Mouse (Mus musculus): ENCODE data around the gene Gm3047. TPM values are rescaled to one million over a fixed set of nuclear protein-coding genes. Genes with fewer than 3 reads are reported as not detected.

Gm3047 gene
- not detected in 2 replicates for polyA plus RNA-seq (2021; fragmentation: Nextera tagmentation)
- long read RNA-seq, experiment 1, result 0 reads
- long read RNA-seq, experiment 2, result 0 reads

GRCm38 (mm10) chr14:4555105-4555504, at the start of gene Gm3047:
TSS of gene Gm3047 (plus strand) at chr14:4555405.

Other genes with a start within 250 kb of the Gm3047 start
- not detected in 2 replicates for gene Gm3149, start 238.1 kb upstream of the Gm3047 start, polyA plus RNA-seq (2021; fragmentation: Nextera tagmentation)
- 0.44 and 0.53 TPM in 2 replicates for gene 2610042L04Rik, start 220.6 kb upstream of the Gm3047 start, polyA plus RNA-seq (2021; fragmentation: Nextera tagmentation)
- gene Gm3159, start 157.9 kb upstream of the Gm3047 start, polyA plus RNA-seq (2021; fragmentation: Nextera tagmentation), result not detected in 2 replicates
- gene Gm3164, start 140.0 kb upstream of the Gm3047 start, polyA plus RNA-seq (2021; fragmentation: Nextera tagmentation), result 0.25 and 0.33 TPM in 2 replicates
- gene Gm3173, start 124.4 kb upstream of the Gm3047 start, polyA plus RNA-seq (2021; fragmentation: Nextera tagmentation), result not detected in 2 replicates
- gene Gm3182, start 73.7 kb upstream of the Gm3047 start, polyA plus RNA-seq (2021; fragmentation: Nextera tagmentation), result not detected in 2 replicates
- not detected in 2 replicates for gene Gm8159, start 76.9 kb downstream of the Gm3047 start, polyA plus RNA-seq (2021; fragmentation: Nextera tagmentation)
- gene Gm3239, start 108.8 kb downstream of the Gm3047 start, polyA plus RNA-seq (2021; fragmentation: Nextera tagmentation), result 0.25 and 0.34 TPM in 2 replicates
- gene Gm7876, start 153.8 kb downstream of the Gm3047 start, polyA plus RNA-seq (2021; fragmentation: Nextera tagmentation), result not detected in 2 replicates
- 0.21 and 0.45 TPM in 2 replicates for gene Gm3252, start 171.4 kb downstream of the Gm3047 start, polyA plus RNA-seq (2021; fragmentation: Nextera tagmentation)
- gene Gm9602, start 220.9 kb downstream of the Gm3047 start, polyA plus RNA-seq (2021; fragmentation: Nextera tagmentation), result not detected in 2 replicates